In genomic region chr6:131293916-131294315, GRCm38 (mm10) we compare ENCODE assay signal across 9 mouse cellular contexts. TPM values are rescaled to one million over a fixed set of nuclear protein-coding genes. Genes with fewer than 3 reads are reported as not detected.
DNase-seq lines count a peak whose midpoint lies in the region; ATAC-seq and TF ChIP-seq lines count a peak whose summit lies in the region.
"Had no signal": no experiment of that assay in that cellular context is flagged by ENCODE, and none has a peak within 500 bp of the region (broad histone marks: within the 10 kb centered on the region; RNA-seq: fewer than 3 reads in every experiment).

No protein-coding gene starts in this region.

- dilution Hi-C loops in CH12.LX (cut with MboI; ENCODE audit: extremely low pct_ligation_motif_present, extremely low pct_unique_long_range_greater_than_20kb, low sequenced_read_pairs), result no loop called here

- H3K27ac ChIP-seq in heart, embryonic 10.5 days, result no peak overlapping the region
- H3K27ac ChIP-seq in CH12.LX (ENCODE audit: insufficient read depth, low read depth), result no peak overlapping the region
- H3K27ac ChIP-seq in midbrain, embryonic 15.5 days, result no peak overlapping the region
- H3K27ac ChIP-seq in kidney, embryonic 16.5 days (ENCODE audit: low read length), result no peak overlapping the region
- H3K27ac ChIP-seq: limb, embryonic 13.5 days had no signal

- TF ChIP-seq RAD21 in CH12.LX (IDR thresholded peaks at IDR 0.05; ENCODE audit: low read depth, low read length), result no peak

- no peaks in the 10 kb centered on the region for H3K9me3 ChIP-seq in heart, embryonic 10.5 days
- no peaks in the 10 kb centered on the region for H3K9me3 ChIP-seq in CH12.LX (replicated peaks; ENCODE audit: low read length)
- no peaks in the 10 kb centered on the region for H3K9me3 ChIP-seq in midbrain, embryonic 15.5 days
- H3K9me3 ChIP-seq in kidney, embryonic 16.5 days (ENCODE audit: low read length), result no peaks in the 10 kb centered on the region
- H3K9me3 ChIP-seq: limb, embryonic 13.5 days had no signal

- intact Hi-C loops in heart, postnatal 10 days (cut with DNase I), result loop anchor here (2.0 to 5.0 kb wide), 2 partner anchors 59 to 123 kb away; partner anchors contain the start of gene Styk1

- in situ Hi-C loops in CH12.LX (cut with MboI; ENCODE audit: low pct_ligation_motif_present, low pct_unique_long_range_greater_than_20kb, low sequenced_read_pairs), result no loop called here

- 87% methylated on average over 5 of the region's 5 CpGs for WGBS in heart, embryonic 10.5 days
- 93% methylated on average over 5 of the region's 5 CpGs for WGBS in midbrain, embryonic 15.5 days
- WGBS in kidney, embryonic 16.5 days, result 83% methylated on average over 5 of the region's 5 CpGs

- DNase-seq in heart, embryonic 10.5 days (ENCODE audit: low spot score), result no peak
- no peak for DNase-seq in heart, postnatal 10 days
- DNase-seq in CH12.LX (ENCODE audit: extremely low read depth), result no peak
- peak; percentile 57 for DNase-seq in induced T-regulatory cell, adult 2 months (ENCODE audit: low read depth)
- no peak for DNase-seq in cerebellum, postnatal 25 days

- H3K4me1 ChIP-seq in heart, embryonic 10.5 days, result peaks cover 9% of the 10 kb centered on the region
- peaks cover 3 to 8% of the 10 kb centered on the region in 2 experiments; a peak in 3 of 4 replicates for H3K4me1 ChIP-seq in CH12.LX (ENCODE audit: control insufficient read depth in 1 of 2, insufficient read depth in 2 of 2)
- H3K4me1 ChIP-seq in midbrain, embryonic 15.5 days, result peaks cover 10% of the 10 kb centered on the region
- peaks cover 8% of the 10 kb centered on the region for H3K4me1 ChIP-seq in kidney, embryonic 16.5 days (ENCODE audit: insufficient read depth, low read length)

- ATAC-seq in midbrain, embryonic 15.5 days (replicated peaks), result no peak; the same call in 1 of the 2 replicates
- ATAC-seq in kidney, embryonic 16.5 days (ENCODE audit: low FRiP score, low TSS enrichment), result no peak
- no peak for ATAC-seq in frontal cortex, adult (ENCODE audit: low TSS enrichment)

- TF ChIP-seq EP300 in CH12.LX (IDR thresholded peaks at IDR 0.05; ENCODE audit: low read length), result no peak

- no peaks in the 10 kb centered on the region for H3K27me3 ChIP-seq in heart, embryonic 10.5 days (ENCODE audit: insufficient read depth, poor library complexity, severe bottlenecking)
- peaks cover 1% of the 10 kb centered on the region for H3K27me3 ChIP-seq in CH12.LX (replicated peaks)
- H3K27me3 ChIP-seq in midbrain, embryonic 15.5 days (replicated peaks), result no peaks in the 10 kb centered on the region
- no peaks in the 10 kb centered on the region for H3K27me3 ChIP-seq in kidney, embryonic 16.5 days (ENCODE audit: insufficient read depth, low read length)
- H3K27me3 ChIP-seq: limb, embryonic 13.5 days had no signal

- H3K36me3 ChIP-seq in heart, embryonic 10.5 days, result no peaks in the 10 kb centered on the region
- peaks cover 0 to 2% of the 10 kb centered on the region in 2 experiments for H3K36me3 ChIP-seq in CH12.LX (replicated peaks in 1 of 2; ENCODE audit: control insufficient read depth in 1 of 2, insufficient read depth in 1 of 2, low read length in 1 of 2)
- H3K36me3 ChIP-seq in midbrain, embryonic 15.5 days (replicated peaks), result no peaks in the 10 kb centered on the region
- no peaks in the 10 kb centered on the region for H3K36me3 ChIP-seq in kidney, embryonic 16.5 days (ENCODE audit: insufficient read depth, low read length)
- H3K36me3 ChIP-seq: limb, embryonic 13.5 days had no signal

- H3K79me2 ChIP-seq in CH12.LX (replicated peaks; ENCODE audit: control insufficient read depth, extremely low read depth, insufficient read depth, poor library complexity, severe bottlenecking), result peaks cover 2% of the 10 kb centered on the region; the same call in 1 of the 2 replicates

- TF ChIP-seq CTCF in CH12.LX (conservative IDR thresholded peaks at IDR 0.05 in 1 of 2, IDR thresholded peaks at IDR 0.05 in 1 of 2; ENCODE audit: low read depth in 2 of 2, low read length in 2 of 2), result no peak

- TF ChIP-seq POLR2A in CH12.LX (IDR thresholded peaks at IDR 0.05; ENCODE audit: low read depth, low read length), result no peak

- peak overlapping the region; percentile 7; the same call in 1 of the 2 replicates for H3K4me2 ChIP-seq in CH12.LX (ENCODE audit: insufficient read depth, low read depth, poor library complexity, severe bottlenecking)
- H3K4me2 ChIP-seq in midbrain, embryonic 15.5 days, result peak overlapping the region; percentile 60
- H3K4me2 ChIP-seq in kidney, embryonic 16.5 days (replicated peaks; ENCODE audit: low read depth, low read length), result no peak overlapping the region; the same call in 1 of the 2 replicates

- H3K9ac ChIP-seq in CH12.LX (ENCODE audit: insufficient read depth, low read depth), result peak overlapping the region; percentile 89; the same call in 1 of the 2 replicates
- no peak overlapping the region for H3K9ac ChIP-seq in midbrain, embryonic 15.5 days
- no peak overlapping the region for H3K9ac ChIP-seq in kidney, embryonic 16.5 days (replicated peaks; ENCODE audit: low read length)

- peak overlapping the region; percentile 83 for H3K4me3 ChIP-seq in heart, embryonic 10.5 days
- H3K4me3 ChIP-seq in CH12.LX (replicated peaks in 1 of 3; ENCODE audit: low read depth in 2 of 3, low read length in 2 of 3, poor library complexity in 1 of 3), result peak overlapping the region in 2 of 3 experiments; percentile 74 to 86
- H3K4me3 ChIP-seq in midbrain, embryonic 15.5 days, result no peak overlapping the region
- H3K4me3 ChIP-seq in kidney, embryonic 16.5 days (ENCODE audit: low read length), result no peak overlapping the region

TF ChIP-seq in CH12.LX, 34 proteins besides CTCF, POLR2A, EP300 and RAD21:
- TF ChIP-seq ZC3H11A (IDR thresholded peaks at IDR 0.05; ENCODE audit: low read depth, low read length), result no peak
- TF ChIP-seq ELF1 (IDR thresholded peaks at IDR 0.05; ENCODE audit: low read depth, low read length), result 0 out of 2 replicates have a peak, but pooled peaks have one; percentile 18

RNA-seq across cellular contexts. Expression of gene Magohb, which starts 0.9 kb away (rescaled TPM):
- polyA plus RNA-seq in heart, embryonic 10.5 days (2016; fragmentation: Nextera tagmentation; extraction: Ambion mirVana), result 45.9 and 52.2 TPM in 2 replicates
- 10 to 100 TPM; 11.0 to 12.4 TPM for total RNA-seq in heart, postnatal 10 days (2021)
- total RNA-seq in CH12.LX (2012; rRNA removed) (19.6 and 26.0 TPM in 2 replicates), CH12.LX (2014; rRNA removed) (78.5 and 79.2 TPM in 2 replicates)
- 32.2 and 32.8 TPM in 2 replicates for polyA plus RNA-seq in CH12.LX (2012; ENCODE audit: insufficient read length, low read depth)
- polyA plus RNA-seq in midbrain, embryonic 15.5 days (2015; fragmentation: Nextera tagmentation; extraction: Ambion mirVana), result 37.1 and 39.2 TPM in 2 replicates
- 50.6 and 50.9 TPM in 2 replicates for polyA plus RNA-seq in kidney, embryonic 16.5 days (2015; fragmentation: Nextera tagmentation; extraction: Ambion mirVana)

RNA-seq across cellular contexts. Expression of gene Klra2, which starts 46.8 kb away (rescaled TPM):
- not detected in 2 replicates for polyA plus RNA-seq in heart, embryonic 10.5 days (2016; fragmentation: Nextera tagmentation; extraction: Ambion mirVana)
- total RNA-seq in heart, postnatal 10 days (2021), result not detected
- total RNA-seq in CH12.LX (2012; rRNA removed), result not detected in 2 replicates
- not detected in 2 replicates for total RNA-seq in CH12.LX (2014; rRNA removed)
- not detected in 2 replicates for polyA plus RNA-seq in CH12.LX (2012; ENCODE audit: insufficient read length, low read depth)
- 0.09 TPM in 1 of 2 replicates, not detected in the other for polyA plus RNA-seq in midbrain, embryonic 15.5 days (2015; fragmentation: Nextera tagmentation; extraction: Ambion mirVana)
- 0.25 and 0.28 TPM in 2 replicates for polyA plus RNA-seq in kidney, embryonic 16.5 days (2015; fragmentation: Nextera tagmentation; extraction: Ambion mirVana)
- polyA plus RNA-seq: limb, embryonic 13.5 days had no signal

RNA-seq across cellular contexts. Expression of gene Styk1, which starts 59.5 kb away (rescaled TPM):
- 0.60 and 1.0 TPM in 2 replicates for polyA plus RNA-seq in heart, embryonic 10.5 days (2016; fragmentation: Nextera tagmentation; extraction: Ambion mirVana)
- under 1 TPM; 0.14 to 0.20 TPM for total RNA-seq in heart, postnatal 10 days (2021)
- total RNA-seq in CH12.LX (2012; rRNA removed) (not detected in 2 replicates), CH12.LX (2014; rRNA removed) (not detected in 2 replicates)
- polyA plus RNA-seq in CH12.LX (2012; ENCODE audit: insufficient read length, low read depth), result not detected in 2 replicates
- polyA plus RNA-seq in midbrain, embryonic 15.5 days (2015; fragmentation: Nextera tagmentation; extraction: Ambion mirVana), result 3.7 and 3.8 TPM in 2 replicates
- 3.5 and 4.4 TPM in 2 replicates for polyA plus RNA-seq in kidney, embryonic 16.5 days (2015; fragmentation: Nextera tagmentation; extraction: Ambion mirVana)

Comparison
In these comparisons a context has a peak if more than half of its experiments do, and no peak if none do; other contexts are left out.
1. H3K4me3 ChIP-seq: peak in heart, embryonic 10.5 days (single experiment) and CH12.LX (2 of 3); none in midbrain, embryonic 15.5 days (single experiment) and kidney, embryonic 16.5 days (single experiment).